Mouse (Mus musculus) midbrain, postnatal 0 days (tissue): ENCODE data around the gene Trmo. TPM values are rescaled to one million over a fixed set of nuclear protein-coding genes. Genes with fewer than 3 reads are reported as not detected.
A peak's percentile ranks its signal among the peaks of the same experiment; 100 is the strongest.

ENCODE experiments used
- ATAC-seq: fragments of 200-750 bp; cut with Nextera tagmentation; 2 replicates; pipeline ENCODE4 v1.8.0; 2017; ENCODE audit warnings: moderate number of reproducible peaks, mild to moderate bottlenecking, moderate TSS enrichment, moderate library complexity; ENCODE audit not compliant: low FRiP score
- DNase-seq: peaks from one replicate; pipeline ENCODE4 v3.0.0-alpha.2; 2015; ENCODE audit warnings: low spot score
- H3K27ac ChIP-seq: fragments of 300-500 bp; sonication (generic); 2 replicates; pipeline ENCODE4 v1.5.1; 2014; ENCODE audit warnings: low read depth, mild to moderate bottlenecking, low read length, mixed read lengths
- H3K27me3 ChIP-seq: fragments of 300-500 bp; sonication (generic); 2 replicates; pipeline ENCODE4 v1.6.1; 2014; ENCODE audit warnings: low read length, control low read depth, mixed read lengths; ENCODE audit not compliant: insufficient read depth
- H3K36me3 ChIP-seq: fragments of 300-500 bp; sonication (generic); 2 replicates; pipeline ENCODE4 v1.6.1; 2014; ENCODE audit warnings: low read length, control low read depth, mixed read lengths; ENCODE audit not compliant: insufficient read depth
- H3K4me1 ChIP-seq: fragments of 300-500 bp; sonication (generic); 2 replicates; pipeline ENCODE4 v1.6.1; 2014; ENCODE audit warnings: mild to moderate bottlenecking, control low read depth, antibody characterized with exemption, low read length, mixed read lengths; ENCODE audit not compliant: insufficient read depth
- H3K4me2 ChIP-seq: fragments of 300-500 bp; sonication (generic); 2 replicates; pipeline ENCODE4 v1.6.1; 2014; ENCODE audit warnings: low read depth, mild to moderate bottlenecking, low read length, mixed read lengths; ENCODE audit not compliant: poor library complexity, severe bottlenecking
- H3K4me3 ChIP-seq: fragments of 300-500 bp; sonication (generic); 2 replicates; pipeline ENCODE4 v1.5.1; 2014; ENCODE audit warnings: low read depth, mild to moderate bottlenecking, low read length, moderate library complexity
- H3K9ac ChIP-seq: fragments of 300-500 bp; sonication (generic); replicated peaks from 2 replicates; pipeline ENCODE4 v1.6.1; 2014; ENCODE audit warnings: mild to moderate bottlenecking, low read length, moderate library complexity, mixed read lengths; ENCODE audit not compliant: poor library complexity, severe bottlenecking
- H3K9me3 ChIP-seq: fragments of 300-500 bp; sonication (generic); 2 replicates; pipeline ENCODE4 v1.6.1; 2016; ENCODE audit warnings: low read length, control low read depth
- CTCF ChIP-seq: IDR thresholded peaks from 2 replicates; pipeline ENCODE4 v1.5.1; 2016; ENCODE audit warnings: antibody characterized with exemption, mild to moderate bottlenecking
- WGBS: fragments of 180-500 bp; shearing (Covaris S2); extraction: QIAGEN DNeasy Blood & Tissue Kit; methylation state at CpG from one replicate; pipeline ENCODE4 v1.1.7; 2014; 5-methylcytosine and 5-hydroxymethylcytosine counted together
- polyA plus RNA-seq: library from polyadenylated mRNA; unstranded; fragments of >200 nt; fragmentation: Nextera tagmentation; extraction: Ambion mirVana; gene quantifications from 2 replicates; pipeline ENCODE4 v1.2.1, GENCODE M21; 2015
- total RNA-seq: library from RNA; depleted of rRNA; stranded (reverse); fragments of >200 nt; gene quantifications from 2 replicates; pipeline ENCODE4 v1.2.3, GENCODE M21; 2014

Trmo gene
- total and polyA plus RNA-seq, 2 experiments from 2014 or later = 4.4 to 8.8 TPM

DNA sequence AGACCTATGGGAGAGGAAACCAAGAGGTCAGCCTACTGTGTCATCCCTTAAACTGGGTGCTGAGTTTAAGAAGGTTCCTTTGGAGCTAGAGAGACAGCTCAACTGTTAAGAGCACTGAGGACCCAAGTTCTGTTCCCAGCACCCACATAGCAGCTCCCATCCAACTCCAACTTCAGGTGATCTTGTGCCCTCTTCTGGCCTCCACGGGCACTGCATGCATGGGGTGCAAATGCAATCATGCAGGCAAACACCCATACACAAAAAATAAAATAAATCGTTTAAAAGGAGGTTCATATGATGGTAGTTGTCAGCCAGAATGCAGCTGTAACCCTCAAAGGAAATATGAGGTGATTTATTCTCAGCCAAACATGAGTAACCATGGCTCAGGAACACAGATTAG, 24.9 kb downstream of the Trmo start:
- DNase-seq (no peak), ATAC-seq (no peak)
- Histone ChIP-seq H3K9me3 (no peaks in the 10 kb centered on the region), H3K9ac (no peak overlapping the region), H3K27me3 (peaks cover 4% of the 10 kb centered on the region; the same call in 1 of the 2 replicates), H3K4me2 (no peak overlapping the region), H3K4me1 (no peaks in the 10 kb centered on the region), H3K4me3 (no peak overlapping the region), H3K27ac (no peak overlapping the region), H3K36me3 (no peaks in the 10 kb centered on the region)
- 74% methylated on average over 2 of the region's 2 CpGs for WGBS
- TF ChIP-seq CTCF = no peak

- 73% methylated on average over 5 of the region's 5 CpGs for WGBS
- no peak for DNase-seq
- ATAC-seq = no peak
Measured at GRCm38 (mm10) chr4:46361258-46361657, 28.0 kb downstream of the Trmo start.

DNA sequence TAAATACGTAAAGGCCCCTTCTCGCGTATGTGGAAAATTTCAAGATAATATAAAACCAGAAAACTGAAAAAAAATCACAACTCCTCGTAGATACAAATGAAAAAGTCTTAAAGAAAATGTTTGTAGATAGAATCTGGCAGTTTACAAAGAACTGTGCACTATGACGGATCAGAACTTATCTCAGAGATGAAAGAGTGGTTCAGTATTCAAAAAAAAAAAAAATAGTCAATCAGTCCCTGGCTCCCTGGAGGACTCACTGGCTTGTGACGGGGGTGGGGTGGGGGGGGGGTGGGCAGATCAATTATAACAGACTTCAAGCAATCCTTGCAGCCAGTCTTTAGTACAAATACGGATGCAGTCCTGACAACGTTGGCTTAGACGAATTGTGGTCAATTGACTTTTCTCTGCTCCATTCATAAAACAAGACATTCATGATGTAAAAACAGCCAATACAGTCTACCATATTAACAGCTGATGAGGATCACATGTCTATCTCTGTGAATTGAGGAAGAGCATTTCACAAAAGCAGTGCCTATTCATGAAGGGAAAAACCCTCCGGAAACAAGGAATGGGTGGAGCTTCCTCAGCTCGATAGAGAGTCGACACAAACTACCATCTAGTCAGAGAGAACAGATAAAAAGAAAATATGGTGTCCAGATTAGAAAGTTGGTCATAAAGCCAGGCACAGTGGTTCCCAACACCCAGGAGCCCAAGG, 29.5 kb downstream of the Trmo start:
- DNase-seq = no peak
- Histone ChIP-seq H3K9me3 (no peaks in the 10 kb centered on the region), H3K4me3 (no peak overlapping the region), H3K4me1 (no peaks in the 10 kb centered on the region), H3K9ac (no peak overlapping the region), H3K27me3 (0 out of 2 replicates have a peak, but pooled peaks cover 5% of the 10 kb centered on the region), H3K27ac (no peak overlapping the region), H3K36me3 (no peaks in the 10 kb centered on the region), H3K4me2 (no peak overlapping the region)
- TF ChIP-seq CTCF = no peak
- no peak for ATAC-seq
- WGBS = 80% methylated on average over 12 of the region's 12 CpGs

More at GRCm38 (mm10) chr4:46361258-46361657, 28.0 kb downstream of the Trmo start:
- no peak overlapping the region for H3K4me2 ChIP-seq
- H3K4me3 ChIP-seq = no peak overlapping the region
- TF ChIP-seq CTCF = no peak
- no peak overlapping the region for H3K27ac ChIP-seq
- H3K4me1 ChIP-seq = no peaks in the 10 kb centered on the region
- H3K9ac ChIP-seq = no peak overlapping the region
- no peaks in the 10 kb centered on the region for H3K36me3 ChIP-seq
- 0 out of 2 replicates have a peak, but pooled peaks cover 5% of the 10 kb centered on the region for H3K27me3 ChIP-seq
- H3K9me3 ChIP-seq = no peaks in the 10 kb centered on the region

DNA sequence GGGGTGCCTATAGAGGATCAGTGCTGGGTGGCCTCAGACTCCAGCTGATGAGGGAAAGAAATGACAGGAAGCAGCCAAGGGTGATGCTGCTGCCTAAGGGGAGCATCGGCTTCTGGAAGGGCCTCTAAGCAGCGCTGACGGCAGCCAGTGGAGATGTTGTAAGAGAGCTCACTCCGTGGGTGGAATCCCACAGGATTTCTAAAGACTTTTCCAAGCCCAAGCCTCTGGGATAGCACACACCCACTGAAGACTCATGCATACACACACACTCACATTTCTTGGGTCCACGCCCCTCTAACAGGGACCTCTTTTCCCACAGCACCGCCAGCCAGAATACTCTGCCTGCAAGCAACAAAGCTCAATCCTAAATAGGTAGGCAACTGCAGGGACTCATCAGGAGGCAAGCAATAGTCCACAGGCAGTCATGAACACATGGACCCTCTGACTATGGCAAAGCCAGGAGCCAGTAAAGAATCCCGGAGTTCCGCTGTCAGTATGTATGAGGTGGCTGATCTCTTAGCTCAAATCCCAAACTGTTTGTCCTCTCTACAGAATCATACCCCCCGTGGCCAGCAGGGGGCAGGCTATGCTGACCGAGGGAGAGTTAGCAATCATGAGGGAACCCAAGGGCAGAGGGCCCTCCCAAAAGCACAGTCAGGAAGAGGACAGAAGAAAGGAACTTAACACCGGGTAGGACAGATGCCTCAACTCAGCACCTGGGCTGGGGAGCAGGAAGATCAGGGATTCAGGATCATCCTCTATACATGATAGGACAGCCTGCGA, 32.7 kb downstream of the Trmo start:
- DNase-seq (peak; percentile 22), ATAC-seq (no peak)
- H3K9ac ChIP-seq = no peak overlapping the region
- H3K4me3 ChIP-seq = no peak overlapping the region
- TF ChIP-seq CTCF = peak; percentile 78
- no peaks in the 10 kb centered on the region for H3K36me3 ChIP-seq
- 0 out of 2 replicates have a peak, but pooled peaks cover 24% of the 10 kb centered on the region for H3K27me3 ChIP-seq
- 43% methylated on average over 12 of the region's 12 CpGs for WGBS
- no peaks in the 10 kb centered on the region for H3K9me3 ChIP-seq
- H3K4me2 ChIP-seq = no peak overlapping the region
- no peak overlapping the region for H3K27ac ChIP-seq
- H3K4me1 ChIP-seq = no peaks in the 10 kb centered on the region

- Histone ChIP-seq H3K9me3 (no peaks in the 10 kb centered on the region), H3K4me2 (no peak overlapping the region), H3K4me3 (no peak overlapping the region), H3K9ac (no peak overlapping the region), H3K4me1 (no peaks in the 10 kb centered on the region), H3K36me3 (no peaks in the 10 kb centered on the region), H3K27ac (no peak overlapping the region), H3K27me3 (peaks cover 50% of the 10 kb centered on the region)
- ATAC-seq = no peak
- 11% methylated on average over 10 of the region's 10 CpGs for WGBS
- no peak for DNase-seq
- no peak for TF ChIP-seq CTCF
Measured at GRCm38 (mm10) chr4:46353045-46353444, 36.2 kb downstream of the Trmo start.

- Histone ChIP-seq H3K4me2 (no peak overlapping the region), H3K9me3 (no peaks in the 10 kb centered on the region), H3K4me1 (no peaks in the 10 kb centered on the region), H3K36me3 (no peaks in the 10 kb centered on the region), H3K4me3 (no peak overlapping the region), H3K9ac (no peak overlapping the region), H3K27ac (no peak overlapping the region), H3K27me3 (peaks cover 73% of the 10 kb centered on the region)
- no peak for TF ChIP-seq CTCF
- ATAC-seq (no peak), DNase-seq (no peak)
- WGBS = 47% methylated on average over 5 of the region's 5 CpGs
Measured at GRCm38 (mm10) chr4:46349530-46349929, 39.7 kb downstream of the Trmo start.
